Mouse (Mus musculus) embryonic facial prominence, embryonic 11.5 days (tissue): ENCODE measurements around the gene Ebf1. TPM values are rescaled to one million over a fixed set of nuclear protein-coding genes. Genes with fewer than 3 reads are reported as not detected.
A peak's percentile ranks its signal among the peaks of the same experiment; 100 is the strongest.

Source experiments
- ATAC-seq: fragments of 200-750 bp; cut with Nextera tagmentation; replicated peaks from 2 replicates; pipeline ENCODE4 v1.8.0; 2017; ENCODE audit warnings: low read depth; ENCODE audit not compliant: insufficient number of reproducible peaks, low FRiP score, low TSS enrichment
- DNase-seq: peaks from one replicate; pipeline ENCODE4 v3.0.0-alpha.2; 2015; ENCODE audit warnings: low spot score
- H3K27ac ChIP-seq: fragments of 300-500 bp; sonication (generic); replicated peaks from 2 replicates; pipeline ENCODE4 v1.5.1; 2014; ENCODE audit warnings: mild to moderate bottlenecking, low read depth, low read length, control low read depth
- H3K27me3 ChIP-seq: fragments of 300-500 bp; sonication (generic); 2 replicates; pipeline ENCODE4 v1.6.1; 2014; ENCODE audit warnings: mild to moderate bottlenecking, low read length, moderate library complexity, mixed read lengths; ENCODE audit not compliant: control insufficient read depth, insufficient read depth
- H3K36me3 ChIP-seq: fragments of 300-500 bp; sonication (generic); replicated peaks from 2 replicates; pipeline ENCODE4 v1.6.1; 2014; ENCODE audit warnings: low read depth, mild to moderate bottlenecking, low read length, moderate library complexity, mixed read lengths; ENCODE audit not compliant: control insufficient read depth, insufficient read depth
- H3K4me1 ChIP-seq: fragments of 300-500 bp; sonication (generic); 2 replicates; pipeline ENCODE4 v1.6.1; 2014; ENCODE audit warnings: low read length, mixed read lengths; ENCODE audit not compliant: control insufficient read depth, insufficient read depth
- H3K4me2 ChIP-seq: fragments of 300-500 bp; sonication (generic); 2 replicates; pipeline ENCODE4 v1.6.1; 2014; ENCODE audit warnings: low read depth, mild to moderate bottlenecking, control low read depth, low read length, moderate library complexity
- H3K4me3 ChIP-seq: fragments of 300-500 bp; sonication (generic); 2 replicates; pipeline ENCODE4 v1.5.1; 2014; ENCODE audit warnings: low read depth, low read length, control low read depth
- H3K9ac ChIP-seq: fragments of 300-500 bp; sonication (generic); replicated peaks from 2 replicates; pipeline ENCODE4 v1.6.1; 2014; ENCODE audit warnings: mild to moderate bottlenecking, control low read depth, low read length
- H3K9me3 ChIP-seq: fragments of 300-500 bp; sonication (generic); replicated peaks from 2 replicates; pipeline ENCODE4 v1.6.1; 2016; ENCODE audit warnings: mild to moderate bottlenecking, low read length, inconsistent platforms, mixed read lengths; ENCODE audit not compliant: control insufficient read depth
- WGBS: fragments of 180-500 bp; shearing (Covaris S2); extraction: QIAGEN DNeasy Blood & Tissue Kit; methylation state at CpG from one replicate; pipeline ENCODE4 v1.1.7; 2014; 5-methylcytosine and 5-hydroxymethylcytosine counted together
- polyA plus RNA-seq: library from polyadenylated mRNA; unstranded; fragments of >200 nt; fragmentation: Nextera tagmentation; extraction: Ambion mirVana; gene quantifications from 2 replicates; pipeline ENCODE4 v1.2.1, GENCODE M21; 2014

Gene Ebf1
- polyA plus RNA-seq, 1 experiment from 2014 or later = 47.9 TPM

- DNase-seq = no peak
- Histone ChIP-seq H3K27ac (no peak overlapping the region), H3K9ac (no peak overlapping the region), H3K27me3 (no peaks in the 10 kb centered on the region; the same call in 1 of the 2 replicates), H3K4me1 (no peaks in the 10 kb centered on the region), H3K9me3 (no peaks in the 10 kb centered on the region), H3K36me3 (no peaks in the 10 kb centered on the region), H3K4me3 (no peak overlapping the region), H3K4me2 (no peak overlapping the region)
- 28% methylated on average over 6 of the region's 6 CpGs for WGBS
- no peak for ATAC-seq
Observed at GRCm38 (mm10) chr11:44657833-44658395, 40.8 kb downstream of the Ebf1 start.

- H3K36me3 ChIP-seq = no peaks in the 10 kb centered on the region
- H3K4me3 ChIP-seq = no peak overlapping the region
- no peak overlapping the region for H3K9ac ChIP-seq
- H3K9me3 ChIP-seq = no peaks in the 10 kb centered on the region
- 73% methylated on average over 5 of the region's 5 CpGs for WGBS
- H3K27me3 ChIP-seq = no peaks in the 10 kb centered on the region; the same call in 1 of the 2 replicates
- ATAC-seq (no peak), DNase-seq (no peak)
- no peak overlapping the region for H3K27ac ChIP-seq
- peaks cover 3% of the 10 kb centered on the region; the same call in 1 of the 2 replicates for H3K4me1 ChIP-seq
- H3K4me2 ChIP-seq = no peak overlapping the region
Observed at GRCm38 (mm10) chr11:44661875-44662274, 44.8 kb downstream of the Ebf1 start.

GRCm38 (mm10) chr11:44663609-44664141, 46.6 kb downstream of the Ebf1 start:
- H3K27ac ChIP-seq = no peak overlapping the region
- H3K4me2 ChIP-seq = no peak overlapping the region
- no peak for DNase-seq
- 0 out of 2 replicates have a peak overlapping the region, but pooled peaks have one; percentile 7 for H3K9ac ChIP-seq
- no peaks in the 10 kb centered on the region for H3K36me3 ChIP-seq
- H3K4me3 ChIP-seq = no peak overlapping the region
- no peaks in the 10 kb centered on the region for H3K27me3 ChIP-seq
- no peaks in the 10 kb centered on the region for H3K9me3 ChIP-seq
- 18% methylated on average over 4 of the region's 4 CpGs for WGBS
- H3K4me1 ChIP-seq = peaks cover 3% of the 10 kb centered on the region; the same call in 1 of the 2 replicates
- ATAC-seq = no peak

- peak overlapping the region; percentile 4; the same call in 1 of the 2 replicates for H3K27ac ChIP-seq
- peak overlapping the region; percentile 22 for H3K9ac ChIP-seq
- H3K27me3 ChIP-seq = no peaks in the 10 kb centered on the region
- H3K9me3 ChIP-seq = no peaks in the 10 kb centered on the region
- DNase-seq = peak; percentile 72
- WGBS = under 1% methylated on average over 18 of the region's 18 CpGs
- H3K4me2 ChIP-seq = peak overlapping the region; percentile 26
- peak overlapping the region; percentile 3; the same call in 1 of the 2 replicates for H3K4me3 ChIP-seq
- H3K36me3 ChIP-seq = no peaks in the 10 kb centered on the region
- peaks cover 3% of the 10 kb centered on the region; the same call in 1 of the 2 replicates for H3K4me1 ChIP-seq
- peak; percentile 80; the same call in 1 of the 2 replicates for ATAC-seq
Observed at GRCm38 (mm10) chr11:44665156-44665682, 48.1 kb downstream of the Ebf1 start.

- Histone ChIP-seq H3K4me2 (no peak overlapping the region; the same call in 1 of the 2 replicates), H3K27ac (no peak overlapping the region), H3K4me1 (peaks cover 3% of the 10 kb centered on the region; the same call in 1 of the 2 replicates), H3K9ac (no peak overlapping the region), H3K4me3 (no peak overlapping the region), H3K27me3 (no peaks in the 10 kb centered on the region), H3K36me3 (no peaks in the 10 kb centered on the region), H3K9me3 (no peaks in the 10 kb centered on the region)
- DNase-seq (peak; percentile 63), ATAC-seq (peak; percentile 42; the same call in 1 of the 2 replicates)
- 7% methylated on average over 7 of the region's 7 CpGs for WGBS
Observed at GRCm38 (mm10) chr11:44665741-44666531, 48.8 kb downstream of the Ebf1 start.

- Histone ChIP-seq H3K9me3 (no peaks in the 10 kb centered on the region), H3K4me1 (peaks cover 3% of the 10 kb centered on the region; the same call in 1 of the 2 replicates), H3K9ac (no peak overlapping the region), H3K36me3 (no peaks in the 10 kb centered on the region), H3K27me3 (no peaks in the 10 kb centered on the region), H3K4me2 (no peak overlapping the region), H3K4me3 (no peak overlapping the region), H3K27ac (no peak overlapping the region)
- DNase-seq (no peak), ATAC-seq (no peak)
- WGBS = 42% methylated on average over 4 of the region's 4 CpGs
Observed at GRCm38 (mm10) chr11:44666741-44667140, 49.6 kb downstream of the Ebf1 start.

- WGBS = 96% methylated on average over 2 of the region's 2 CpGs
- no peak overlapping the region for H3K9ac ChIP-seq
- H3K27me3 ChIP-seq = no peaks in the 10 kb centered on the region
- H3K36me3 ChIP-seq = no peaks in the 10 kb centered on the region
- no peak overlapping the region for H3K4me2 ChIP-seq
- H3K4me3 ChIP-seq = no peak overlapping the region
- H3K27ac ChIP-seq = no peak overlapping the region
- H3K9me3 ChIP-seq = no peaks in the 10 kb centered on the region
- DNase-seq (no peak), ATAC-seq (no peak)
- no peaks in the 10 kb centered on the region for H3K4me1 ChIP-seq
Observed at GRCm38 (mm10) chr11:44681306-44681705, 64.2 kb downstream of the Ebf1 start.
